Mouse (Mus musculus) urinary bladder, postnatal 4 days (tissue): ENCODE measurements at regions not wholly inside any gene's neighbourhood (a gene's known extent, or its start where the extent isn't known, plus 50 kb on each side); places are given as distances from the start of the nearest gene placed in this dataset.
A peak's percentile ranks its signal among the peaks of the same experiment; 100 is the strongest.
"Not testable (repeated sequence)": the region's sequence is repeated elsewhere in the genome, so short reads cannot be mapped to it uniquely, and the experiment has no call there.

Experiments used
- DNase-seq, 2 experiments: peaks; one replicate each; pipeline ENCODE4 v3.0.0; 2021 to 2022; ENCODE audit warnings: low spot score in 2 of 2

DNA sequence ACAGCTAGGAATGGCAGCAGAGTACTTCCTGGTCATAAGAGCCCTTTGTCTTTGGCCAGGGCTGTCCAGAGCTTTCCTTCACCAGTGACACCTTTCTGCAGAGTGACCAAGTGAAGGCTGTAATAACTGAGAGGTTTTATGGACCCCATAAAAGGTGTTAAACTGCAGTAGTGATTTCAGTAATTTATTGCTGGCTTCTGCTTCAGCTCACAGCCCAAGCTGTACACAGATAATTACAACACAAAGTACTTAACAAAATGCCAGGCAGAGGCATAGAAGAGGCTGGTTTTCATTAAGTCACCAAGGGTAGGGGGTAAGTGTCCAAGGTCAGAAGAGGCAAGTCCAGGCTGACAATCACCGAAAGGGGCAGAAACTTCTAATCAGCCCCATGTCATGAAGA, 83.8 kb downstream of the Eif4e start:
- no peak for DNase-seq

DNA sequence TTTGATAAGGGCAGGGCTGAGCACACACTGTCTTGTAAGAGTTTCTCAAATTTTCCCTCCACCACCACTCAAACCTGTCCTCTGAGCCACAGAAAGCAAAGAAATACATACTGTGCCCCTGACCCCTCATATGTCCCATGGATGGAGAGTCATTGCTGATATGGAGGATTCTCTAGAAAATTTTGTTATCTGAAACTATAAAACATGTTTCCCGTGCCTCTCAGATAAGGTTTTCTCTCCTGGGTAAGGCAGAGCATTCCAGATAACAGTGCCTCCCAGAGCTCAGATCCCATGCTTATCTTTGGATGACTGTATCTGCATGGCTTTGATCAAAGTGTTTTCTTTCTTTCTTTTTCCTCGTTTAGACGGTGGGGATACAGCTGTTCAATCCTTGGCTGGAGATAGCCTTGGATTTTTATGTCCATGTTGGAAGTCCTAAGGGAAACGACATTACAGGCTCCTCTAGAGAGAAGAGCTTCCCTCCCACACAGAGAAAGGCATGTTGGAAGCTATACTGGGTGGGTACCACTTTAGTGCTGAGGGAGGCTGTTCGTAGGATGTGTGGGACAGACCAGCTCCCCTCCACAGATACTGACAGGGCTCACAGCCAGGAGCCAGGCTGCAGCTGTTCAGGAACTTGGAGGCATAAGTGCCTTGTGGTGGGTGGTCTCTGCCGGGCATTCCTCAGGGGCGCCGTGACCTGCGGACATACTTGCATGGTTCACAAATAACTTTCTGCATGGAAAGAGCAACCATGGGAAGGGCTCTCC, 87.1 kb downstream of the Eif4e start:
- peak in 1 of 2 experiments; percentile 36 for DNase-seq

DNA sequence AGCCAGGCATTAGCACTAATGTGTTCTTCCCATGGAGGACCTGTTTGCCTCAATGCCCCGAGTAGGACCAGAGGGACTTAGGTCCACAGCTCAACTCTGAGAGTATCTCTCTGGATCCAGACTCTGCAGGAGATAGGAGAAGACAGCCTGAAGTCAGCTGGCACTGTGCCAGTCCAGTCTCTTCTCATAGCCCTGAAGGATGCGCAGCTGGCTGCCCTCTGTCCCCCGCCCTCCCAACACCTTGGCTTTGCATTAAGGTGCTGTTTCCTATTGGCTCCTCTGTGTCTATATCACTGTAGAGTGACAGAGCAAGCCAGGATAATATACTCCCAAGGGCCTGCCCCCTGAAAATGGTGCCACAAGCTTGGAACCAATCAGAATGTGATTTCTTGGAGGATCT, 87.7 kb downstream of the Eif4e start:
- no peak for DNase-seq

DNA sequence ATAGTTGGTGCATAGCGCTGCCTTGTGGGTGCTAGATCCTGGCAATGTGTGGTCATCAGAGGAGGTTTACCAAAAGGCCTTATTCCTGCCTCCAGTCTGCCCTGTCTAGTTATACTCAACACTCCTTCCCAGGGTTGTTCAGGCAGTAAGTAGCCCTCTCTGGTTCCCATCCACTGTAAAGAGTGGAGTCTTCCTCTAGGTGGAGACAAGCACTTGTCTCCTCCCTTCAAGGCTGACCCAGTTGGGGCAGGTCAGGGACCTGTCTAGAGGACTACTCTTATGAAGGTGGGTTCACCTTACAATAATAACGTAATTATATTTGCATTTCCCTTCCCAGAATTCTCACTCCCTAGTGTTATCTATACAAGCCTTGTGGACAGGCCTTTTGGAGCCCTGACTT, 88.9 kb downstream of the Eif4e start:
- DNase-seq, result no peak

DNA sequence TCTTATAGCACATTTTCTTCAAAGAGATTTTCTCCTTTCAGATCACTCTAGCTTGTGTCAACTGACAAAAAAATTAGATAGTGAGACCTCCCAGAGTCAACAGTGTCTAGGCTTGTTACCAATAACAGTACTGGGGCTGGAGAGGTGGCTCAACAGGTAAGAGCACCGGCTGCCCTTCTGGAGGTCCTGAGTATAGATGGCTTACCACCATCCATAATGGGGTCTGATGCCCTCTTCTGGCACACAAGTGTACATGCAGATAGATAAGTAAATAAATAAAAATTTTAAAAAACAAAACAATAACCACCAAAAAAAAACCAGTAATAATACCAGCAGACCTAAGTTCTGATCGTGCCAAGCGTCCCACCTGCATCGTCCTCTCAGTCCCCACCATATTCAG, 94.3 kb downstream of the Eif4e start:
- no peak for DNase-seq

DNA sequence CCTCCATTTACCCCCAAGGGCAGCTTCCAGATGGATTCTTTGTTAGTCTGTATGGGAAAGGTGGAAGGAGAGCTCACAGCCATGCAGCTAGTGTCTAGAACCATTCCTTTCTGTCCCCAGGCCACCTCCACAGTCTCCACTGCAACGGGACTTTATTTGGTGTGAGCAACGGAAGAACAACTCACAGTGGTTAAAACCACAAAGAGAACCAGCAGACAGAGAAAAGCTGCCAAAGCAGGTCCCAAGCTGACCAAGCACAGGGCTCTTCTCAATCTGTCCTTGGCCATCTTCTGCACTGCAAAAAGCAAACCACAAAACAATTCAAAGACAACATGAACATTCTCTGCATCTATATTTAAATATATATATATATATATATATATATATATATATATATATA, 98.1 kb downstream of the Eif4e start:
- DNase-seq, result no peak

DNA sequence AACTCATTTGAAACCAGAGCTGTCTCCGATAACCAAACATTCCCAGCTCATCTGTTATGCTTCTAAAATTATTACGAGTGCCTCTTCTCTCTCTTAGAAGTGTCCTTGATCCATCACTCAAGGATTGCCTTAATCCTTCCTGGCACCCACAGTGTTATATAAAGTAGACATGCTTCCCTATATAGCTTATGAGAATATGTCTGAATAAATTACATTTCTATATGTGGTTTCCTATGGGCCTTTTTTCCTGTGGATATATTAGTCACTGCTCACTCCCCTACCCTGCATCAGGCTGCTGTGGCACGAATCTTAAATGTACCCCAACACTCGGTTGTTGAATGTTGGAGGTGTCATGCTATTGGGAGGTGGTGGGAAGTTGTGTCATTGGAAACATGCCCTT, 100.3 kb downstream of the Eif4e start:
- no peak for DNase-seq

DNA sequence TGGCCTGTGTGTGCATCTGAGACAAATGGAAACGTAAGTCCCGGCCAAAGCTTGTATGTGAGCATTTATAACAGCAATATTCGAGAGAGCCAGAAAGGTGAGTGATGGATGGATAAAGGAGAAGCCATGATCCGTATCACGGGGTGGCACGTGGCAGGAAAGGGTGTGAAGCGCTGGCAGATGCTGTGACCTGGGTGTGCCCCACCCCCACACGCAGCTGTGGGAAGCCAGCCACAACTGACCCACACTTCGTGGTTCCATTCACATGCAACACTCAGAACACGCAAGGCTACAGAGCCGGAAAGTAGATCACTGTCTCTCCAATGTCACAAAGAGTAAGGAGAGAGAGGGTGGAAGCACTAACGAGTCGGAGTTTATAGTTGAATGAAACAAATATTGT, 104.3 kb downstream of the Eif4e start:
- DNase-seq, result no peak

DNA sequence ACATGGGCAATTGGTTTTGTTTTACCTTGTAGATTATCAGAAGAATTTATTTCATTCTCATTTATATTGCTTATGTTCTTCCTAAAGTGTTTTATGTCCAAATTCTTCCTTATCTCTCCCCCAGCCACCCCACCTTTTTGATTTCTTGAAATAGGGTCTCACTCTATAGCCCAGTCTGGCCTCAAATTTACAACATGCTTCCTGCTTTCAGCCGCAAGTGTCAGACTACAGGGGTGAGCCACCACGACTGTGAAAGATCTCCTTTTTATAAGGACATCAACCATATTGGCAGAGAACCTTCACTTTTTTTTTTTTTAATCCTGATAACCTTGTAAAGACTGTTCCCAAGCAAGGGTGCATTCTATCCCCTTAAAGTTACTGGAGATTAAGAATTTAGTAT, 106.1 kb downstream of the Eif4e start:
- DNase-seq, result no peak

DNA sequence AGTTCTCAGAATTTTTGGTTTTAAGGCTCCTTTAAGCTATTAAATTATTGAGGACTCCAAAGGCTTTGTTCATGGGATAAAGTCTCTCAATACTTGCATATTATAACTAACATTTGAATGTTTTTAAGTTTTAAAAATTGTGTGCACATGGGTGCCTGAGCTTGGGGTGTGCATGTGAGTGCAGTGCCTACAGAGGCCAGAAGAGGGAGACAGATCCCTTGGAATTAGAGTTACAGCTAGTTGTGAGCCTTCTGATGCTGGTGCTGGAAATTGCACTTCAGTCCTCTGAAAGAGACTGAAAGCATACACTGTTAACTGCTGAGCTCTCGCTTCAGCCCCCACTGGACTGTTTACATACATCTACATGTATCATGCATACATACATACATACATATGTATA, 100.0 kb upstream of the Tspan5 start:
- no peak for DNase-seq

DNA sequence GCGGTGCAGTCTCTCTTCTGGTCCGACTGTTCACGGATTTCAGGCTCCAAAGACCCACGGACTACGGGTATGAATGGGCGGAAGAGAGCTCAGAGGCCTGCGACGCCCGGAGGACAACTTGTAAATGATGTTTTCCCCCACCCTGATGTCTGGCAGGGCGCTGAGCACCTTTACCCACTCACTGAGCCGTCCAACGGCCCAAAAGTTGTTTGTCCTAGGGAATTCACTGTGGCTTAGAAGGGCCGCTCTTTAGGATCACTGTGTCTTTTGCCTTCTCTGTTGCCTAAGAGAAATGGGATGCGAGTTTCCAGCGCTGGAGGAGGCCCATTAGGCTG, 98.1 kb upstream of the Tspan5 start:
- no peak for DNase-seq

DNA sequence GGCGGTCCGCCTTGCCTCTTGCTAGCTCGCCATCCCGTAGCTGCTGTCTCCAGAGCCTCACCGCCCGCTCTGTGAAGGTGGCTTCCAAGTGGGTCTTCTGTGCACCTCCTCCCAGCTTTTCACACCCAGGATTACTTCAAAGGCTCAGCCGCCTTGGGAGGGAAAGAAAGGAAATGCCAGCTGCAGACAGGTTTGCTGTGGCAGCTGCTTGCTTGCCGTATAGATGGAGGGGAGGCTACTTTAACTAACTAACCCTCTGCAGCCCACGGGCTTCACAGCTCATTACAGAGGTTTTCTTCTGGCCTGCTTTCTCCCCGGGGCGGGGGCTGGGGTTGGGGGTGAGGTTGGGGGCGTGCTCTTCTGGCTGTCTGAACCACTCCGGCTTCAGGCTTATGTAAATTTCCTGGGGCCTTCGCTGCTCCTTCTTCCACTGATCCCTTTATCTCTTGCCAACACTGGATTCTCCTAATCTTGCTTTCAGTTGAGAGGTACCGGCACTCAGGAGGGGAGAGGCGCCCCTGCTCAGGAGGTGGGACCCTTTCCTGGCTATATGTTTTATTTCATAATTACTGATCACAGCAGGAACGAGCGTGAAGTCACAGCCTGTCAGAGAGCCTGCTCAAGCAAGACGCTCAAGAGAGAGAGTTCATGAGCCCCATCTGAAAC, 97.6 kb upstream of the Tspan5 start:
- DNase-seq, result peak in 1 of 2 experiments; percentile 23

DNA sequence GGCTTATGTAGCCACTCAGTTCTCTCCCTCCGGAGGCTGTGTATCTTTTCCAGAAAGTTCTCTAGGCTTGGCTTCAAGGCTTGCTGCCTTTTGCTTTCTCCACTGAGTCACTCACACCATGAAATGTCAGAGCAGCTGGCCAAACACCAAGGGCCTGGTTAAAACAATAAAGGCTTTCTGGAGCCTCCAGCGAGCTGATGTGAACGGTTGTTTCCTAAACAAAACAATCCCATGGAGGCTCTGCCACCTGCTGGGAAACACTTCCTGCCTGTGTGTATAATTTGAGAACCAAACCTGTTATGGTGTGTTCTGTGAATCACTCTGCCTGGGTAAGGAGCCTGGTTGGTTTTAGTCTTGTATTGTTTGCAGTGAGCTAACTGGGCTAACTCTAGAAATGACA, 96.7 kb upstream of the Tspan5 start:
- DNase-seq, result no peak

DNA sequence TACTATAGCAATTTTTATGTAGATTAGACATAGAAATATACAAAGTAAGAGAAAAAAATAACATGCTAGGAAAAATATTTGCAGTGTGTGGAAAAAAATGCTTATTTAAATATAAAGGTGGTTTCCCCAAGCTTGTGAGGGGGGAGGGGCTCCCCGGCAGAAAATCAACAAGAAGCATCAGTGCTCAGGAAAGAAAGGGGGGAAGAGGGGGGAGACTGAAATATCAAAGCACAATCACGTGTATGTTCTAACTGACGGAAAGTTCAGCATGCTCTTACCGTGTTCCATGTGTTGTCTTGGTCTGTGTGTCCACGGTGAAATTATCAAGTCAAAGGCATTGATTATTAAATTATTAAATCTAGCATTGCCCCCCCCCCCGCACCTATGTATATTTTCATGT, 92.3 kb upstream of the Tspan5 start:
- DNase-seq, result no peak

DNA sequence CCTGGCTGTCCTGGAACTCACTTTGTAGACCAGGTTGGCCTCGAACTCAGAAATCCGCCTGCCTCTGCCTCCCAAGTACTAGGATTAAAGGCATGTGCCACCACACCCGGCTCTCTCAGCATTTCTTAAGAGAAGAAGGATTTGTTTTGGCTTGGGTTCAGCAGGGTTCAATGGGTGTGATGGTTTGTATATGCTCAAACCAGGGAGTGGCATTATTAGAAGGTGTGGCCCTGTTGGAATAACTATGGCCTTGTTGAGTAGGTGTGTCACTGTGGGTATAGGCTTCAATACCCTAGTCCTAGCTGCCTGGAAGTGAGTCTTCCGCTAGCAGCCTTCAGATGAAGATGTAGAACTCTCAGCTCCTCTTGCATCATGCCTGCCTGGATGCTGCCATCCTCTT, 91.3 kb upstream of the Tspan5 start:
- DNase-seq, result not testable (repeated sequence)

DNA sequence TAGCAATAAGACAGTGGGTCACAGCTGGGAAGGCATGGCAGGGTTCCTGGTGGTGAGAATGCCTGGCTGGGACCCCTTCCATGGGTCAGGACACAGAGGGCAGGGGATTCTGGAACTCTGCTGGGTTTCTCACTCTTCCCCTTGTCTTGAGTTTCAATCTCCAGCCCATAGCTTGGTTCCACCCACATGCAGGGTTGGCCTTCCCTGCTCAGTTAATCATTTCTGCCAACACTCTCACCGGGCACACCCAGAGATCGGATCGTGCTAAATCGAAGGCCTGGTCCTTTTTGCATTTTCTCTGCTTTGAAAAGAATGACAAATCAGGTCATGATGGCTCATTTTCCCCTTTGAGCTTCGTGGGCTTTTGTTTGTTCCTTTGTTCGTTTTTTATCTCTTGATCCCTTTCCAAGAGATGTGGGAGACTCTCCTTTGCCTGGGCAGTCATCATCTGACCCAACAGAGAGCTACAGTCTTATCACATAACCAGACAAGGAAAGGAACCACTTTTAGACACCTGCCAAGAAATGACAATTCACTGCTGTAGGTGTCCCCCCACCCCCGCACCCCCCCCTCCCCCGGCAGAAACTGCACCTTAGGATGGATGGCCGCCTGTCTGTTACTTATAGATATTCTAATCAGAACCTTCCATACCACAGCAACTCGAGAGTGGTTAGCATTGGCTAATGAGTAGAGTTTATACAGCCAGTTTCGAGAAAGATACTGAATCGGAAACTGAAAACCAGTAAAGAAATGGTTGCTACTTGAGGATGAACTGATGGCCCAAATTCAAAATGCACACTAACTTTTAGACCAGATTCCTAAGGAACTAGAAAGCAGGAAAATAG, 90.4 kb upstream of the Tspan5 start:
- no peak for DNase-seq

DNA sequence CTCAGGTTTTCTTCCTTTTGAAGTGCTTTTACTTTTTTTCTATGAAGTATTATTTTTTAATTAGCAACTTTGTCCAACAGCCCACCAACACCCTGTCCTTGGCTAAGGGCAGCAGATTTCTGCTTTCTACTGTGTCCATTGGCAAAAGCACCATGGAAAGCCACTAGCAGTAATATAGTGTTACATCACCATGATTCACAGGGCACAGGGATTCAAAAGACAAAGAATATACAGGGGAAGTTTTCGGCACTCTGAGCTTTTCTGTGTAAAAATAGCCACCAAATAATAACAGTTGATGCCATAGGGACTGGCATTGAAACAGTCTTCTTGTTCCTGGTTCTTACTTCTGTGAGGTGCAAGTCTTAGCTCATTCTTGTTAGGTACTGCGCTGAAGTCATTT, 89.8 kb upstream of the Tspan5 start:
- no peak for DNase-seq

DNA sequence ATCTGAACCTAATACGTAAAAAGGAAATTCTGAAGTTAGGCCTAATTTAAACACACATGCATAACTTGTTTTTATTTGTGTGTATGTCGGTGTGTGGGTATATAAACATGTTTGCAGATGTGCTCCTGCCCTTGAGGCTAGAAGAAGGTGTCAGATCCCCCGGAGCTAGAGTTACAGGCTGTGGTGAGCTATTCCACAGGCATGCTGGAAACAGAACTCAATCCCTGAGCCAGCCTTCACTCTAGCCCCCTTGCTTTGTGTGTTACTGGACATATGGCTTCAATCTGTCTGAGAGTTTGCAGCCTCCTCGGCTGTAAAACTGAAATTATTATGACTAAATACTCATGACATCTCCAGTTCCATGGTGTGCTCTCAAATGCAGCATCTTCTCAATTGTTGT, 89.3 kb upstream of the Tspan5 start:
- no peak for DNase-seq

DNA sequence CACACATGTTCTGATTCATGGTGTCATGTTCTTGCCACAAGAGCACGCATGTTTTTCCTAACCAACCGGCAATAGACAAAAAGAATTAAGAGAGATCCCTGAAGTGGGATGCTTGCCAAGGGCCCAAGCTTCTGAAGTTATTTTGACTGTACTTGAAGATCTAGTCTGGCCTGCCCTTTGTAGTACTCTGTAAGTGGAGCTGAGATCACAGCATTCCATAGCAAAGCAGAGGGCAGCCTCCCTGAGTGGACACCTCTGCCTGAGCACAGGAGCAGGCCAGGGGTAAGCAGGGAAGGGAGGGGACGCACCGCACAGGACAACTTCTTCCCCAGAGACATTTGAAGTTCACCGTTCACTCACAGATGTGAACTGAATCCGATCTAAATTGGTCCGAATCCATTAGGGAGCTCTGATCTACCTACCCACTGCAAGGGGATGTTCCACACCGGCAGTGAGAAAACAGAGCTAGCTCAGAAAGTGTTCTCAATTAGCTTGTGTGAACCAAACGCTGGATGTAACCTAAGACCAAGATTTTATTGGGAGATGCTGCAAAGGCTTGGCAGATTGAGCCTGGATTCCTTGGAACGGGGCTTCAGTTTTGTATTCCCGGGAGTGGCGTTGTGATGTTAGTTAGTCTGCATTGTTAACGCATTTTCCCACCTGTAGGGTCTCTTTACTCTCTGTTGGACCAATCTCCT, 88.3 kb upstream of the Tspan5 start:
- DNase-seq, result no peak

DNA sequence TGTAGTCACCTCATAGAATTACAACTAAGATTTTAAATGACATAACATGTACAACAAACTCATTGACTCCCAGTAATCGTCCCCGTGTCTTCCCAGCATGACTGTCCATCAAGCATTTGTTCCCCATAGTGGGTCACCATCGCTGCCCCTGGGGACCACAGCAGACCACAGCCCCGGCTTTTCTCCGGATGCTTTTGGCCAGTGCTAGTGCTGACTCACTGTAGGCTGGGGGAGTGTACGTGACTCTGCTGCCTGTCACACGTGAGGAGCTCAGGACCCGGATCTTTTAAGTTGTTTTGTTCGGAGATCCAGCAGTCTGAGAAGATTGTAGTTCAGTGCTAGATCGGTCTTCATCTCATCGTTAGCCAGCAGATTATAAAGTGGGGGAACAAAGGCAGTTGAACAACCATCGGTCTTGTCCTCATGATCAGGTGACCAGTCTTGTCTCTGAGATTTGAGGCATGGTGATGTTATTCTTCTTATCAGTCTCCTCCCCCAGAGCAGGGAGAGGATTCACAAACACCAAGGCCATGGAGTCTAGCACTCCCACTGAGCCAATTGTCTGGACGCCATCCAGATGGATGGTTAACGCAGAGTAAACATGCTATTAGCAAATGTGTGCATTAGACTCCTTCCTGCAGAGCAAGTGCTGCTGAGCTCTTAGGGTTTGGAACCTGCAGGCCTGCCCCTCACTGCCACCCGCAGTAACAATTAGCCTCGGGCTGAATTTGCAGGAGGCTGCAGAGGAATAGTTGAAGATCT, 87.2 kb upstream of the Tspan5 start:
- peak in 1 of 2 experiments; percentile 57 for DNase-seq

DNA sequence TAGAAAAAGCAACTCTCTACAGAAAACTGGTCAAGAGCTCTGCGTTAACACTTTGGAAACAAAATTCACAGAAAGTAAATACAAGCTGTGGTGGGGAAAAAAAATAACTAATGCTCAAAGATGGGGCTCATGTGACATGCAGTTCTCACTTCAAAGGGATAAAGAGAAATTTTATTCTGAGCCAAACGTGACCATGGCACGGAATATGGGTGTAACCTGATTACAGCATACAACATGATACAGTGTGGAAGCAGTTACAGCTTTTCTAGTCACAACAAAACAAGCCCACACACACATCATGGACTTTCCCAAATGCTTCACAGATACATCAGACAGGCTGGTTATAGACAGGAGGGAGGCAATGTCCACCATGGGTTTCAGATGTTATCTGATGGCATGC, 86.5 kb upstream of the Tspan5 start:
- DNase-seq, result no peak

DNA sequence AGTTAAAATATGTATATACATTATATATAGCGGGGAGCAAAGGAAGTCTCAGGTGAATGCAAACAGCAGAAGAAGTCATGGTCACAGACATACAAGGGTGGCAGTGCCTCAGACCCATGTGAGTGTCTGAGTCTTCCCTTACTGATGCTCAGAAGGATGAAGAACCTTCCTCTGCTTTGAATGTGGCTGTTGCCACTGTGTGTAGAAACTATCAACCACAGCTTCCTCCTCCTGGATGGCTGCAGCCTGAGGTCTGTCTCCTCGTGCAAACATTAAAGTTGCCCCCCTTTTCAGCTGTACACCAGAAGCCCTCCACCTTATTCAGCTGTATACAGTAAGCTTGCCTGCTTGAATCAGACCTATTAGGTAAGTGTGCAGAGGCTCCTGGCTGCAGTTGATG, 79.4 kb upstream of the Tspan5 start:
- DNase-seq, result no peak
